Mouse (Mus musculus) skeletal muscle tissue, adult 2 months (tissue): ENCODE results near the gene Pcbp3.
"Not testable (repeated sequence)": the region's sequence is repeated elsewhere in the genome, so short reads cannot be mapped to it uniquely, and the experiment has no call there.

Source experiments
- DNase-seq: peaks from one replicate; pipeline ENCODE4 v3.0.0-alpha.2; 2012; ENCODE audit warnings: low read depth, low spot score

Gene Pcbp3

DNA sequence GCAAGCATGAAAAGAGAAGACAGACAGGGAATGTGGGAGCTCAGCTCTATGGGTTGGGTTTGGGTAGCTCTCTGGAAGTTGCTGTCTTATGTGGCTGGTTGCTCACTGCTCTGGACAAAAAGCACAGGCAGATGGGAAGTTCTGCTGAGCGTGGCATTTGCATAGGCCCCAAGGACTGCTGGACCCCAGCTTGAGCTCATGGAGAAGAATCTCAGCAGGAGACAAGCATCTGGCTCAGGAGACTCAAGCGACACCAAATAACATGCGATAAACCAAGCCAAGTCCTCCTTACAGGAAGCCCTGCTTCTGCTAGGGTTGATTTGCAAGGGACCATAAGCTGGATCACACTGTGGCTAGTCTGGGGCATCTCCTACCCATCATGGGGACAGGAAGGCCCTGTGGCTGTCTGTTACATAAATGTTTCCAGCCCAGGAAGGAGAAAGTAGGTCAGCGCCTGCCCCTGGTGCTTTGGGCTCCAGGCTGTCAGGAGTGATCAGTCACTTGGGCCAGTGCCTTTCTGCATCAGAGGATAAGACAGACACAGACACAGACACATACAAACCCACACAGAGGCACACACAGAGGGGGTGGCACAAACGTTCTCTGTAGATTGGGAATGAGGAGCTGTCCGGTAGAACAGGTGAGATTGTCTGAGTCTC lies 159.7 kb downstream of the Pcbp3 start:
- peak; percentile 26 for DNase-seq

- DNase-seq: no peak
Measured at GRCm38 (mm10) chr10:76801237-76801641, 160.4 kb downstream of the Pcbp3 start.

GRCm38 (mm10) chr10:76798751-76799585 lies 162.7 kb downstream of the Pcbp3 start:
- no peak for DNase-seq

DNA sequence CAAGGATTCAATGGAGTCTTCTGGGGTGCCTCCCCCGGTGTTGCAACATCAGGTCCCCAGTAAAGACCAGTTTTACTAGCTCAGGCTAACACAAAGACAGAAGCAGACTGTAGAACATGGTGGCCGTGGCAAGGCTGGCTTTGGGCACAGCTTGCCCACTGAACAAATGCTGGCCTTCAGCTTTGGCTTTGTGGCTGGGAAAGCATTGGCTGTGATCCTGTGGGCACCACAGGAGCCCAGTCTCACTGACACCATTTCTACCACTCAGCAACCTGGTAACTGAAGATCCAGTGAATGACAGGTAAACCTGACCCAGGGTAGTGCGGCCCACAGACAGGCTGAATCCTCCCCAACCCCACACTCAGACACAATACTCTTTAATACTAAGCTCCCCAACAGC lies 167.6 kb downstream of the Pcbp3 start:
- DNase-seq: no peak

DNA sequence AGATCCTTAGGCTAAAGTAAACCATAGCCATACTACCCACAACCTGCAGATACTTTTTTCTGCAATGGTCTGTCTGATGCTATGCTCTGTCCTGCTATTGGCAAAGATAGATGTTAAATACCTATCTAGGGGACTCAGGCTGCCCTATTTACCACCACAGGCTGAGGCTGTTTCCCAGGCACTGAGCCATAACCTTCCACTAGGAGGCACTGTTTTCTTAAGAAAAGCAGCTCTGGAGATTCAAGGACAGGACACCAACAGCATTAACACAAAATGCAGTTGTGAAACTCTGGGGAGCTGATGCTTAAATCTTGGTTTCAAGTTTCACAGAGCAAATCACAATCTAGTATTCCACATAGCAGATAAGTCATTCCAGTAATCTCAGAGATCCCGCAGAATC lies 170.2 kb downstream of the Pcbp3 start:
- no peak for DNase-seq

DNA sequence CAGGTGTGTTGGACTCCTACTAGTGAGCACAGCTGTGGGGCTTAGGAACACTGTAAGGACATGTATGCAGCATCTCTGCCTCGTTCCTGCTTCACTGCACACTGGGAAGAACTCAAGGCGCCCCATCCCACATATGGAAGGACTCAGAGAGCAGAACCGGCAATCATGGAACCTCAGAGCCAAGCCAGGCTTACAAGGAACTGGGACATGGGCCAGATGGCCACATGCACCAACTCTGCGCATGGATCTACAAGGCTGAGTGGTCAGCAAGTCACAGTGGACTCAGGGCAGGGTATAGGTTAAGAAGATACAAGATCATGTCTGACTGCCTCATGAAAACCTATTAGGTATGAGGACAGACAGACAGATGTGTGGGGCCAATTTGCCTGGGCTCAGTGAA lies 171.8 kb downstream of the Pcbp3 start:
- no peak for DNase-seq

GRCm38 (mm10) chr10:76785312-76785711 lies 176.4 kb downstream of the Pcbp3 start:
- no peak for DNase-seq

- DNase-seq: no peak
Measured at GRCm38 (mm10) chr10:76779225-76779624, 182.5 kb downstream of the Pcbp3 start.

DNA sequence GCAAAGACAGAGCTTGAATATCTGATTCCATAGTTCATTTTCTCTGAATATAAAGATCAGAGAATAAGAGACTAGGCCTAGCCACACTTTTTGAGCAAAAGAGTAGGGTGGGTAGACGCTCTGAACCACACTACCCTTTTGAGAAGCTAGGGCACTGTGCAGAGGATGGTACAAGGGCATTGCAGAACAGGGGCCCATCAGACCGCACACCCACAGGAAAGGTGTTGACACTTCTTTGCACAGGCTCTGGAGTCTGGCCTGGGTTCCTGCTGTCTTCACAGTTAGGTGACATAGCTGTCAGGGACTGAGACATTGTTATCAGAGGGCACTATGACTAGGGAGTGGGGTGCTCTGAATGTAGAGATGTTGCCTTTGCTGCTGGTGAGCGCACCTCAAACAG lies 190.1 kb downstream of the Pcbp3 start:
- DNase-seq: no peak

- no peak for DNase-seq
Measured at GRCm38 (mm10) chr10:76771086-76771485, 190.6 kb downstream of the Pcbp3 start.

DNA sequence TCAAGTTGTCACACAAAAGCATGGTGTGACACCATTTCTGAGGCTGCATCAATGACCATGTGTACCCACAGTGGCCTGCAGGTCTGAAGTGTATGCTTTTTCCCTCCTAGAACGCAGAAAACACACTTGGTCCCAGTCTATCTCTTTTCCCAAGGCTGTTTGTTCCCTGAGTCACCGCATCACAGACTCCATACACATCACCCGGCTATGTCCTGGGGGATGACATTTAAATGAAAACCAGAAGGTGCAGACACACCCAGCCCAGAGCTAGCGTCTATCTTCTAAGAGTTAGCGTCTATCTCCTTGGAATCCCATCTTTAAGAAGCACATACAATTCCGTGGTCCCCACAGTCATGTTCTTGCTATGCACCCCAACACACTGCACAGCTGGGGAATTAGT lies 192.1 kb downstream of the Pcbp3 start:
- DNase-seq: no peak

- no peak for DNase-seq
Measured at GRCm38 (mm10) chr10:76766196-76766595, 195.5 kb downstream of the Pcbp3 start.

GRCm38 (mm10) chr10:76764927-76765326 lies 196.8 kb downstream of the Pcbp3 start:
- DNase-seq: no peak

DNA sequence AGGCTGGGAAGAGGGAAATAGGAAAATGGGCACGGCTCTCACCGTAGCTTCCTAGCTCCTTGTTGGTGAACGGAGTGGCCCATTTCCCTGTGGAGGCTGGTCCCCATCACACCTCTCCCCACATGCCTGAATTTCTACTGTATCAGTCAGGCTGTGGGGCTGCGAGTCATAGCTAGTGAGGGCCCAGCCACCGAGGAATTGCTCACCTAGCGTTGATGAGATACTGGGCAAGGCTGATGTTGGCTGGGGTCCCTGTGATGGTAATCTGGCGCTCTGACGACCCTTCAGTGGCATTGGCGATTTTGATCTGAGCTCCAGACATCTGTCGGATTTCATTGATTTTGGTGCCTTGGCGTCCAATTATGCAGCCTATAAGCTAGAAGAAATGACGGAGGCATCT lies 198.7 kb downstream of the Pcbp3 start:
- DNase-seq: no peak

DNA sequence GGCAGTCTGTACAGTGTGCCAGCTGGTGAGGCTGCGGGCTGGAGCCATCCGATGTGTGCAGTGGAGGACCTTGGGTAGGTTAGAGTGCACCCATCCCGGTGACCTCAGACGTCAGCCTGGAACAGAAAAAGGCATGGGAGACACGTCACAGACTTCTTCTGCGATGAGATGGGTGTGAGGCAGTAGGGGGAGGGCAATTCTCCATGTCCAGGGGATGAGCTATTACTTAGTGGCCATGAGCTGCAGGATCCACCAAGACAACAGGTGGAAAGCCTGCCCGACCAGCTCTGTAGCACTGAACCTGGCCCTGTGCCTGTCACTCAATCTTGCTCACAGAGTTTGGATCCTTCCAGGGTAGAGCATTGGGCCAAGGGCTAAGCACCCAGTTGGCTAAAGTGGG lies 199.3 kb downstream of the Pcbp3 start:
- no peak for DNase-seq

- DNase-seq: no peak
Measured at GRCm38 (mm10) chr10:76759878-76760277, 201.8 kb downstream of the Pcbp3 start.

DNA sequence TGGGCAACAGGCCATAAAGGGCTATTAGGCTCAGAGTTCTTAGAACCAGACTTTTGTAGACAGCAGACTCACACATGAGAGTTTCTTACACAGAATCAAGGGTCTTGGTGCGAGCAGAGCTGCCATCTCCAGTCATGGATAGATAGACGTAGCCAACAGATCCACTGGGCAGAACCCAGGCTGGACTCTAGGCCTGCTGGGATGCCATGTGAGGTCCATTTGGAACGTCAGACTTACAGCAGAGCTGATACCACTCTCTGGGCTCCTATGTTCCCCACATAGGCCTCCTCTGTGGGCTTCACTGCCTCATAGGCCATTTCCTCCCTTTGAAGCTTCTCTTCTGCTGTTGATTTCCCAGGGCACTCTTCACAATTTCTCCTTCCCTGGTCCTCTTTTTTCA lies 208.0 kb downstream of the Pcbp3 start:
- DNase-seq: no peak

- DNase-seq: not testable (repeated sequence)
Measured at GRCm38 (mm10) chr10:76744267-76744666, 217.4 kb downstream of the Pcbp3 start.

GRCm38 (mm10) chr10:76736764-76737163 lies 224.9 kb downstream of the Pcbp3 start:
- DNase-seq: no peak

DNA sequence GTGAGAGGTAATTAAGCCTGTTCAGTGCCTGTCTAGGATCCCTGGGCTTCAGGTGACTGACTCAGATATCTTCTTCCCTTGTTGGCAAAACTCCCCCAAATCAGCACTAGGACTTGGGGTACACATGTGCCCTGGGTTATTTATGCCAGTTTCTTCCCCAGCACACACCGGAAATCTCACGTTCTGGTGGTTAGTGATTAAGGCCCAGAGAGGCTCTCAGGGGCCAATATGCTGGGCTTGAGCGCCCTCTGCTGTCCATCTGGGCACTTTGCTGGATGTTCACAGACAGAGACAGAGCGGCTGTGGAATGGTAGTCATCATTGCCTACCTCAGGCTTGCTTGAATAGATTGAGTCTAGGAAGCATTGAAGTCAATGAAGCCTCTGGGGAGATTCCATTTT lies 226.7 kb downstream of the Pcbp3 start:
- DNase-seq: peak; percentile 57

DNA sequence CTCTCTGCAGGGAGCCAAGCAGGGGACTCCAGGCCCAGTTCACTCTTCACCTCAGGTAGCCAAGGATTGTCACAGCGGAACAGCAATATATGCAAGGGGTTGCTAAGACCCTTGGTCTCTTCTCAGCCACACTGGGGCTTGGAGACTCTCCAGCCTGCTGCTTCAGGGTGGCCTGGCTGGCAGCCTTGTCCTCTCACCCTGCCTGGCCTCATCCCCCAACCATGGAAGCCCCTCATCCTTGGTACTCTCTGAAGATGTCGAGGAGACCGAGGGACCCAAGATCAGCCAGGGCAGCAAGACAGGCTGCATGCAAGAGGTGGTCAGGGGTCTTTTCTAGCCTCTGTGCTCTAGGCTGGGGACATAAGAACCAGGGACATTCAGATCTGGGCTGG lies 228.0 kb downstream of the Pcbp3 start:
- no peak for DNase-seq

DNA sequence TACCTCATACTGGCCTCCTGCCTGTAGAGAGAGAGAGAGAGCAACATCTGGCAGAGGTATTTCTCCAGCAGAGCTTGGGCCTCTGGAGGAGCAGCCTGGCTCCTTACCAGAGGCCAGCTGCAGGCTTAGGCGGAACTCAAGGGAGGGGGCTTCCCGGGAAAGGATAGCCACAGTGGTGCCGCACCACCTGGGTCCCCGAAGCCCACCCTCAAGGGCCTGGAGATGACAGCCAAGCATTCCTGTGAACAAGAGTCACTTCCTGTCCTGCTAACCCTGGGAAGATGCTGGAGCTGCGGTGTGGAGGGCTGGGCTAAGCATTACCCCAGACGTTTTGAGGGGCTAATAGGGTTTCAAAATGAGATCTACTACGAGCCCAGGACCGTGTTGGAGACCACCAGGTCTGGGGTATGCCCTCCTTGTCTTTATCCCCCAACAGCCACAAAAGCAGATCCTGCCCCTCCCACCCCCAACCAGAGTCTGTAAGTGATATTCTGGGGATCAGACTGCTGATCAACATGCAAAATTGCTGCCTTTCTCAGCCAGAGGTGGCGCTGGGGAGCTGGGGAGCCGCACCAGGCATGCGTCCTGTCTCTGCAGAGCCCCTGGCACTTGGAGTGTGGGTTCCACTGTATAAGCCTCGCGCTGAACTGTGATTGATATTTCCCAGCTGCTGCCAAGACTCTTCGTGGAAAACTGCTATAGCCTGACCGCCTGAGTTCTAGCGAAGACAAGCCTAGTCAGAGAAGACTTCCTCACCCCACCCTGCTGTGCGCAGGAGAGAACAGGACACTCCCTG lies 228.6 kb downstream of the Pcbp3 start:
- DNase-seq: peak; percentile 89
